Mouse (Mus musculus) 3T3-L1 (cell line): ENCODE data around the gene Spata2.

Experiments used
- DNase-seq: peaks from one replicate; pipeline ENCODE4 v3.0.0-alpha.2; 2015; ENCODE audit warnings: low read depth, low spot score

Gene Spata2

GRCm38 (mm10) chr2:167492713-167493636, at the start of gene Spata2:
Spata2 (minus strand) TSS chr2:167492887.
- peak; percentile 94 for DNase-seq

- DNase-seq, result no peak
Observed at GRCm38 (mm10) chr2:167542361-167542760, 49.7 kb upstream of the Spata2 start.

- peak; percentile 40 for DNase-seq
Observed at GRCm38 (mm10) chr2:167541761-167542160, 49.1 kb upstream of the Spata2 start.

- peak; percentile 56 for DNase-seq
Observed at GRCm38 (mm10) chr2:167541324-167541723, 48.6 kb upstream of the Spata2 start.

GRCm38 (mm10) chr2:167540477-167541110, 47.9 kb upstream of the Spata2 start:
- DNase-seq, result peak; percentile 68

- DNase-seq, result peak; percentile 42
Observed at GRCm38 (mm10) chr2:167539536-167540476, 47.1 kb upstream of the Spata2 start.

GRCm38 (mm10) chr2:167538671-167539306, 46.1 kb upstream of the Spata2 start:
- DNase-seq, result peak; percentile 69

GRCm38 (mm10) chr2:167537476-167538297, 45.0 kb upstream of the Spata2 start, which contains the start of gene Snai1:
Snai1 (plus strand) TSS chr2:167538195.
- DNase-seq, result peak; percentile 99

GRCm38 (mm10) chr2:167536320-167536945, 43.7 kb upstream of the Spata2 start:
- no peak for DNase-seq

- DNase-seq, result no peak
Observed at GRCm38 (mm10) chr2:167533880-167534279, 41.2 kb upstream of the Spata2 start.

GRCm38 (mm10) chr2:167532131-167532530, 39.4 kb upstream of the Spata2 start:
- peak; percentile 68 for DNase-seq

GRCm38 (mm10) chr2:167530536-167530935, 37.8 kb upstream of the Spata2 start:
- DNase-seq, result no peak

- no peak for DNase-seq
Observed at GRCm38 (mm10) chr2:167529935-167530513, 37.3 kb upstream of the Spata2 start.

- no peak for DNase-seq
Observed at GRCm38 (mm10) chr2:167528278-167528677, 35.6 kb upstream of the Spata2 start.

- peak; percentile 54 for DNase-seq
Observed at GRCm38 (mm10) chr2:167519606-167520252, 27.0 kb upstream of the Spata2 start.

- no peak for DNase-seq
Observed at GRCm38 (mm10) chr2:167515688-167516087, 23.0 kb upstream of the Spata2 start.

GRCm38 (mm10) chr2:167514641-167515040, 22.0 kb upstream of the Spata2 start:
- no peak for DNase-seq

- DNase-seq, result peak; percentile 59
Observed at GRCm38 (mm10) chr2:167512970-167513369, 20.3 kb upstream of the Spata2 start.

- DNase-seq, result no peak
Observed at GRCm38 (mm10) chr2:167512365-167512764, 19.7 kb upstream of the Spata2 start.
